Mouse (Mus musculus): ENCODE measurements at regions not wholly inside any gene's neighbourhood (a gene's known extent, or its start where the extent isn't known, plus 50 kb on each side); places are given as distances from the start of the nearest gene placed in this dataset.

DNA sequence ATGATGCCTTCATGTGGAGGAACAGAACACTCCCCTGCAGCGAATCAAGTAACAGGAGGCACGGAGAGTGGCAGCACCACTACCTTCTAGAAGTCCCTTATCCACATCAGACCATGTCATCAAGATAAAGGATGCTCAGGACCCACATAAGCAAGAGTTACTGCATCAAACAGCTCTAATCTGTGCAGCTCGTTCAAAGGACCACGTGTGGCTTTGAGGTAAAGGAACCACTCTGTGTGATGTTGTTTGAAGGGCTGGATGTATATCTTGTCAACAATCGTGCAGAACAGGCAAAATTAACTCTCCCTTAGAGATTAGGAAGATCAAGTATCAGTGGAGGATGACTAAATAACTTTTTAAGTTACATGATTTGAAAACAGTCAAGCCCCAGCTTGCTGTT lies 68.8 kb upstream of the Cd44 start:
- no peak for ATAC-seq

DNA sequence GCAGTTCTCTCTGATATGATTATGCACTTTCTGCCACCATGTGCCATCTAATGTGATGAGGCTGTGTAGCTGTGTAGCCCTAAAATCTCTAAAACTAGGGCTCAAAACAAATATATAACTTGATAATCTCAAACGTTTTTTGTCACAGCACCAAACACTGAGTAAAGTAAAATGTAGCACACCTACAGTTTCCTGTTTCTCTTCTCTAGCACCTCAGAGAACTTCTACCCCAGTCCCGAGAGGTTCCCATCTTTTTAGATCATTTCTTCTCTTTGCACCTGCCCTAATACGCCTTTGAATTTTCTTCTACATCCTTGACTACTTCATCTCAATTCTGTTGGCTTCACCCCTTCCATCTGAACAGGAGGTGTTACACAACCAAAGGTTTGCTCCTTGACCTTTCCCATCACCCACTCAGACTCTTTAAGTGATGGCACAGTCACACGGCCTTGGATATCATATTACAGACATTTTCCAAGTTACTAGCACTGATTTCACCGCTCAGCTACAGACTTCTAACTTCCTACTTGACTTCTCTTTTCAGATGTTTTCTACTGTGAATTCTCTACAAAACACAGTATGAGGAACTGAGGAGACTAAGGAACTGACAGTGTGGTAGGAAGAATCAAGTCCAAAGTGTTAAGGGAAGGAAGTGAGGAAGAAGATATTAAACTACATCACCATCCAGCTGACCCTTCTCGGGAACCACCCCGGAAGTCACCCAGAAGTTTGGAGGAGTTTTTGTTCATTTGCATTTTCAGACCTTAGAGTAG lies 66.7 kb upstream of the Cd44 start:
- ATAC-seq = peak; percentile 68

DNA sequence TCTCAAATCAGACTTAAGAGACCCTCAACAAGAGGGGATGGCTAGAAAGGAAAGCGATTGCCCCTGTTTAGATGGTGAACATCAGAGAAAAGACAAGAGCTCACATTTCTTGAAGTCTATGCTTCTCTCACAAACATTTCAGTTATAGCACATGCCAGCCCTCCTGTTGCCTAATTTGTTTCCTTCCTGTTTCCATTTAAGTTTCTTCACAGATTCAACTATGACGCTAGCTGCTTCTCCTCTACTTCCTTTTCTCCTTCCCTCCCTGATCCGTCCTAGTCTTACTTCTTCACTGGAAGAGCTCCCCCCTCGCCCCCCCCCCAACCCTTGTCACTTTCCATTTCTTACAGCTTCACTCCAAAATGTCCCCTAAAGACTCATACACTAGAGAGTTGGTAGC lies 66.0 kb upstream of the Cd44 start:
- ATAC-seq = peak; percentile 19

DNA sequence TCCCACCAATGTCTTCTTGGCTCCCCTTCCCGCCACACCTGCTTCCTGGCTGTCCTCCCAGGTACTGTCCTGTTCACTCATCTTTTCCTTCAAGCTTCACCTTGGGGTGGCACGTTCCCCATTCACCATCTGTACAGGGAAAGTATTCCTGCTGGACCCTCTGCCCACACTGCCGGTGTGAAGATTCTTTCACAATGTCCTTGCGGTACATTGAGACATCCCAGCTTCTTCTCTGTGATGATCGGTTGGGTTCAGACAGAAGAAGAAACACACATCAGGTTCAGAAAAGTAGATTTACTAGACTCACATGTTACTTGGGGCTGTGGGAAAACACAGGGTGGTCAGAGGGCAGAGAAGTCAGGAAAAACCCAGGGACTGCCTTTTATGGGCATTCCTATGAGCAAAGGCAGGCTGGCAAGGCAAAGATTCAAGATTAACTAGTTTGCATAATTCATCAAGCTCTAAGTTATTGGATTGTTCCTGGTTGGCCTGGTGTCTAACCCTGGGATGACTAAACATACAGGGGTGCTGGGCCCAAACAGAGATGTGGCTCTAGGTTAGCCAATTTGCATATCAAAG lies 57.7 kb upstream of the Cd44 start:
- ATAC-seq = no peak

DNA sequence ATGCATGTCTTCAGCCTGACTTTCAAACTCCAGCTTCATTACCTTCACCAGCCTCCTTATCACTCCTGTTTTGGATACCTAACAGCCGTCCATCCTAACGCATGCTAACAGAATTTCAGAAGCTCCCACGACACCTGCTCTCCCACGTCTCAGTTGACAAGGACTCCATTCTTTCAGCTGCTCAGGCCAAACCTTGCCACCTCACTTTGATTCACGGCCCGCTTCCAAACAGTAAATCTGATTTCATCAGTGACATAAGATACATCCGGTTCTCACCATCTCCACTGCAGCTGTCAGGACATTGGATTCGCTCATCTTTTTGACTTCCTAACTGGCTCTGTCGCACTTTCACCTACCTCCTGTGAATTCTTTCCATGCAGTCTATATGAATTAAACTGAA lies 57.1 kb upstream of the Cd44 start:
- no peak for ATAC-seq

DNA sequence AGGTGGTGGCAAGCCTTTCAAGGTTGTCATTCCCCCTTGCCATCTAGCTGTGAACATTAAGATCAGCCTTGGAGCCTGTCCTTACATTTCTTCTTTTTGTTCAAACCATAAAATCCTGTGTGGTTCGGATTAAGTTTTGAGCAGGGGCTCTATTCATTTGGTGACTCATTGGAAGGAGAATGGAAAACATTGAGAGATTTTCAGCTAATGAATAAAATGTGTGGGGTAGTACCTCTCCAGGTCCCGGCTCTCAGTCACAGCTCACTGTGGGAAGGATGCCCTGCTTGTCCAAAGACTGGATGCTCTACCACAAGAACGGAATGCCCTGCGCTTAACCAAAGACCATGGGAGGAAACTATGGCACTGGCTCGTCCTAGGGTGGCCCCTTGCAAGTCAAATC lies 56.3 kb upstream of the Cd44 start:
- ATAC-seq = no peak

DNA sequence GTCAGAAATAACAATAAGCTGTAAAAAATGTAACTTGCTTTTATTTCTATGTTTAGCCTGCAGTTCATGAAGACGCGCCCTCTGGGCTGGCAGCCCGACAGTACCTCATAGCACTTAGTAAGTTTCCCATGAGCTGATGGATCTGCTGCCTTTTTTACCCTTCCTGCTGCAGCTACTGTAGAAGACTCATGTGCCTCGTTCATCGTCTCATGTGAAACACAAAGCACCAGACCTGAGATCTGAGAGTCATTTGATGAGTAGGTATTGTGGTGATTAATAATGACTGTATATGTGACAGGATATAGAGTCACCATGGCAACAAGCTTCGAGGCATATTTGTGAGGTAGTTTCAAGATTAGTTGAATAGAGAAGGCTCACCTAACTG lies 55.4 kb upstream of the Cd44 start:
- ATAC-seq = peak; percentile 96

DNA sequence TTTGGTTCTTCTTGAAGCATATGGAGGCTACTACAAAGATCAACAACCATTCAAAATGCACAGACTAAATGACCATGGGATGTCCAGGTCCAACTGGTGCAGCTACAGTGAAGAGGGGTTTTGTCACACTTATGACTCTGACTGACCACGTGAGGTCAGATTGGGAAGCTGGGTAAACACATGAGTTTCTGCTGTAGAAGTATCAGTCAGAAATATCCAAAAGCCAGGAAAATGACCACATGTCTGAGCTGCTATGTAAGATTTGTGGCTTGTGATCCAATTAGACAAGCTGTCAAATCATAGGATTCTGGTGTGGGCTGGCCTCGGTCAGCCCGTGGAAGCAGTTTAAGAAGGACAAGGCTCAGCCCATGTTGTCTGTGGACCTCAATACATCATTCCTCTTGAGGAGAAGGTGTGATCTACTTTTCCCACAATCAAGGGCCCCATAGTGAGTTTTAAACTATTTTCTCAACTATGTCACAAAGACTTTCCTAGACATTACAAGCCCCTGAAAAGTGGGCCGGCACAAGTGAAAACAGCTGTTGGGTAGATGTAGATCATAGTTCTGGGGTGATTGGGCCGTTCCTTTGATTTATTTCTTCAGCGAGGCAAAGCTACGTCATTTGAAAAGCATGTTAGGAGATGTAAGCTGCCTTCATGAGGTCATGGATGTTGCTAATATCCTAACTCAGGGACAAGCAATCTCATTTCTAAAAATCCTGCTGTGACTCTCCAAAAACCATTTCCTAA lies 54.8 kb upstream of the Cd44 start:
- no peak for ATAC-seq

DNA sequence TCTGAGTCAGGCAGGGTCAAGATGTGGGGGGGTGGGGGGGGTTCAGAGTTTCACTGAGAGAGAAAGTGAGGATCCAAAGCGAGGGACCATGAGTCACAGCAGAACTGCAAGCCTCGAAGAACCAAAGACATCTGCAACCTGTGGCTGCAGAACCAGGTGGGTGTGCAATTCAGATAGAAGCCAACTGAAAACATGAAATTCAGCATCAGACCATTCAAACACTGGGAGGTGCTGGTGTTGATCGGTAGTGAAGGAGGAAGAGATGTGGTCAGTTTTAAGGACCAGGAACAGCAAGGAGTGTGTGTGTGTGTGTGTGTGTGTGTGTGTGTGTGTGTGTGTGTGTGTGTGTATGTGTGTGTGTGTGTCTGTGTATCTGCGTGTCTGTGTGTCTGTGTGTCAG lies 53.8 kb upstream of the Cd44 start:
- ATAC-seq = no peak

Data from activated CD4-positive, CD25-positive, alpha-beta regulatory T cell, adult 4 months (primary cell).